Mouse (Mus musculus) cerebellum, adult (tissue): ENCODE results near the gene Xpnpep1.

Experiments
- ATAC-seq: cut with Nextera tagmentation; 2 replicates; pipeline ENCODE4 v1.9.2; 2017; ENCODE audit warnings: mild to moderate bottlenecking, moderate library complexity, mixed read lengths; ENCODE audit not compliant: insufficient number of reproducible peaks, low FRiP score, low TSS enrichment

Gene Xpnpep1

DNA sequence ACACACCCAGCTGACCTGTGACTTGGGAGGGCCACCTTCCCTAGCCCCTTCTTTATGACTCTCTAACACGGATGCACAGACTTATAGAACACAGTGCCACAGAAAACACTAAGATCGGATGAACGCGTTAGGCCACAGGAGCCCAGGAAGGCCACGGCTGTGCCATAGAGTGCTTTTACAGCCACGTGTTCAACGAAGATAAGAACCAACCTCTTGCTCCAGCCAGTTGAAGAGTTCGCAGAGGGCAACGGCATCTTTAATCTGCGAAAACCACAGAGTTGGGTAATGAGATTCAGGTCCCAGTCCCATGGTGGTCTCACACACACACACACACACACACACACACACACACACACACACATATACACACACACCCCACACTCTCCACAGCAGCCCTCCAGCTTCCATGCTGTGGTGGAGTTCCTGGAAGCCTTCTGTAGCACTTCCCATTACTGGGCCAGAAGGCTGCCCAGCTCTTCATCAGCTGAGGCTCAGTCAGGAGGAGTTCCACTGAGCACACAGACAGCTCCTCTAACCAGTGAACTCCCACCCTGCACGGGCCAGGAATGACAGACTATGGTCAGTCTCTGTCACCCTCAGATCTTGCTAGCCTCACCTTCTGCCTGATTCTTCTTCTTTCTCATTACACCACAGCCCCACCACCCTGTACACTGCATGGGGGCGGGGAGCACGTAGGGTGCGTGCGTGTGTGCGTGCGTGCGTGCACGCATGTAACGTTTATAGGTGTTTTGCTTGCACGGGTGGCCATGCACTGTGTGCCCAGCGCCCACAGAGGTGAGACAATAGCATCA lies 36.3 kb downstream of the Xpnpep1 start:
- ATAC-seq, result no peak

DNA sequence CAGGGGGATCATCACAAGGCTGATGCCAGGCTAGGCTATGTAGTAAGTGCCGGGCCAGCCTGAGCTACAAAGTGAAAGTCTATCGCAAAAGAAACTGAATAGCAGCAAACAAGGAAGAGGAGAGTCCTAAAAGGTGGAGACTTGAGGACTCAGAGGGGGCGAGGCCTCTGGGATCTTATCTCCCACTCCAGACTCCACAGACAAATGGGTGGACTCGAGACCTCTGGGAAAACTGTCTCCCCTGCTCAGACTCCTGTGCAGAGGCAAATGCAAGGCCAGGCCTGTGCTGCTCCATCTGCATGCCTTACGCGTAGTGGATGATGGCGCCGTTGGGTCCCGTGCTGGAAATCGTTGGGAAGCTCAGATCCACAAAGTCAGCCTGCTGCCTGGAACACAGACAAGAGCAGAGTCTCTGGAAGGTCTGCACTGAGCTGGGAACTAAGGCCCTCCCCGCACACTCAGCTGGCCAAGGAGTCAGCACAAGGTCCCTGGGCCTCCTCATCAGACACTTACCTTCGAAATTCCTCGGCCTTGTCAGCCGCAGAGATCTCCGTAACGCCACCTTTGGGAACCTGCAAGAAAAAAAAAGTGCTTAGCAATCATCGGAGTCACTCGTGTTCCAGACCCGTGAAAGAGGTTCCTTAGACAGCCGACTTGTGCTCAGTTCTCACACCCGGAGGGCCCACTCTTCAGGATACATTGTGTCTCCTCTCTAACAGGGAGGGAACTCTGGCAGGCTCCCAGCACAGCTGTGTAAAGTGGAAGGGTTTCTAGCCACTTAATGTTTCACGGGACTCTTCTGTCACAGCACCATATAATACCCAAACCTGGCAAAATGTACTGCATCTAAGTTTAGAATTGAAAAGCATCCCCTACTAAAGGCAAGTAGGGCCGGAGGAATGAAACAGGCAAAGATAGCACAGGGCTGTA lies 37.6 kb downstream of the Xpnpep1 start:
- no peak for ATAC-seq

DNA sequence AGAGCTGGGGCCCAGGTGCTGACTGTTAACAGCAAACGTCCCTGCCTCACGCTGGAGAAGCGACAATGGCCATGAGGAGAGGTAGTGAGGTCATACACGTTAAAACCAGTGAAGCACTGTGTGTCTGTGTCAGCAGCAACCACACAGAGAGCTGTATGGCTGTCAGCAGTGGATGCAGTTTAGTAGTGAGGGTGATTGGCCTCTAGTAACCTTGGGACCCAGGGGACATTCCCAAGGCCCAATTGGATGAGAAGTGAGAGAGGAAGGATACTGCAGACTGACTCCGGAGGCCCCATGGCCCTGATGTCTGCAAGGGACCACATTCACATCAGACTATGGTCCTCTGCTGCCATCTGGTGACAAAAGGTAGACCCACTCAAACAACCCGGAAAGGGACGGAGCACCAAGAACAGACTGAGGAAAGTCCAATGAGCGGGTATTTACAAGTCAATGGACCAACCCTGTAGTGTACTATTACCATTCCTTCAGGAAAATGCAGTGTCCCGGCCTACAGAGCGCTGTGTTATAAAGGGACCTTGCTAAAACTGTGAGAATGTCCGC lies 47.1 kb downstream of the Xpnpep1 start:
- no peak for ATAC-seq

GRCm38 (mm10) chr19:52991924-52992323 lies 48.1 kb downstream of the Xpnpep1 start:
- no peak for ATAC-seq

GRCm38 (mm10) chr19:52979020-52979711 lies 60.8 kb downstream of the Xpnpep1 start:
- no peak for ATAC-seq

DNA sequence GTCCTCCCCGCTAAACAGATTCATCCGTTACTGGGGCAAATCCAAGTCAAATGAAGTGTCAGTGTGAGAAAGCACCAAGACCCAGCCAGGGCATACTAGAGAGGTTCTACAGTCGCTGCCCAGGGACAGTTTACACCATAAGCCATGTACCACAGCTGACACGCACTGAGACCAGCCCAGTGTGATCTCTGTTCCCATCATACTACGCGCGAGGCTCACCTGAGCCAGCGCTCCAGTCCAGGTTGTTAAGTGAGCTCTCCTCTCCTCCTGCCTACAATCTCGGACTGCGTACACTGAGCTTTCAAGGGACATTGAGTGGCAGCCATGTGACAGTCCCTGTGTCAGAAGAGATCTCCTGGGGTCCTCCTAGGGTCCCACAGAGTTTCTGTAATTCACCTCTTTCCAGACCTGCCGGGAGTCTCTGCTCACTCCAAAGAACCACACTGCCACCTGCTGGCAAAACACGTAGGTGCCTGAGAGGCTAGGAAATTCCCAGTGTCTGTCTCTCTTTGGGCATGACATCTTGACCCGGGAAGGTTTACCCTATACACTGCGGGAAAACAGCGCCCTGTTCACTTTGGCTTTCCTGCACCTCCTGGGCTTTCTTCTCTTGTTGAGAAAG lies 64.3 kb downstream of the Xpnpep1 start:
- peak; percentile 56 for ATAC-seq

- ATAC-seq, result no peak
These were observed 73.7 kb downstream of the Xpnpep1 start for GRCm38 (mm10) chr19:52966339-52966738.

- no peak for ATAC-seq
These were observed 77.3 kb downstream of the Xpnpep1 start for GRCm38 (mm10) chr19:52962745-52963144.

GRCm38 (mm10) chr19:52922678-52923495 lies 117.1 kb downstream of the Xpnpep1 start:
- no peak; the same call in 1 of the 2 replicates for ATAC-seq

- no peak for ATAC-seq
These were observed 135.8 kb downstream of the Xpnpep1 start for GRCm38 (mm10) chr19:52904182-52904581.

DNA sequence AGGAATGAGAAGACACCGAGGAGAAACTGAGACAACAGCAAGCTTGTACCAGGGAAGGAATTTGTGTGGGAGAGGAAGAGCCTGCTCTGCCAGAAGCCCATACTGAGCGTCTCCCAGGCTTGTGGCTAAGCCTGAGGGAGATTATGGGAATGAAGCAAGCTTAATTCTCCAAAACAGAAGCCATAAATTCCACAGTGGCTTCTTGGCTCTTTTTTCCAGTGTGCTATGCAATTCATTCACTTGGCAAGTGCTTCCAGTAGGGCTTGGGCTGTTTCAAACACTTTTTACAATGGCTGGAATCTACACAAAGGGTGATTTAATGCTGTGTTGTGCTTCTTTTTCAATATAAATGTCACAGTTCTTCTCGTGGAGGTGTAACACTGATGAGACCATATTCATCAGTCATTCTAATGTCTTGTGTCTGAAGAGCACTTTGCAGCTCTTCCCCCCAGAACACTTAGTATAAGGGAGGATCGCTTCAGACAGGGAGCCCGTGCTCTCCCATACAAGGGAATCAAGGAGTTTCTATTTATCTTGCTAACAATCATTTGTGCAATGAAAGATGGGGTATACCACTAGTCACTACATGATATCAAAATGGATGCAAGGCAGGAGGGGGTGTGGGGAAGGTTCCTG lies 148.1 kb downstream of the Xpnpep1 start:
- ATAC-seq, result no peak
